Mouse (Mus musculus): ENCODE measurements at regions not wholly inside any gene's neighbourhood (a gene's known extent, or its start where the extent isn't known, plus 50 kb on each side); places are given as distances from the start of the nearest gene placed in this dataset.

- TF ChIP-seq CTCF (IDR thresholded peaks at IDR 0.05; ENCODE audit: borderline replicate concordance, control insufficient read depth, extremely low read depth, insufficient read depth, low read length, poor library complexity) (no peak), POLR2A (IDR thresholded peaks at IDR 0.05; ENCODE audit: control insufficient read depth, extremely low read depth, insufficient read depth, low read length, poor library complexity) (no peak)
These were observed 336.4 kb downstream of the Nuak1 start for GRCm38 (mm10) chr10:84103985-84104384.

All from thymus, adult 2 months (tissue).